Mouse (Mus musculus) bone marrow, adult 2 months (tissue): Measurements from ENCODE around the gene Pde8a.

ENCODE experiments used
- CTCF ChIP-seq: fragments of 200-500 bp; IDR thresholded peaks from 2 replicates; pipeline ENCODE4 v1.5.1; 2011; ENCODE audit warnings: low read length, control low read depth; ENCODE audit not compliant: control insufficient read depth, insufficient read depth
- POLR2A ChIP-seq: fragments of 200-500 bp; IDR thresholded peaks from 2 replicates; pipeline ENCODE4 v1.6.1; 2011; ENCODE audit warnings: low read depth, mild to moderate bottlenecking, control low read depth, low read length, borderline replicate concordance; ENCODE audit not compliant: control insufficient read depth

- TF ChIP-seq POLR2A (no peak), CTCF (no peak)
Observed at GRCm38 (mm10) chr7:81326859-81327258, 113.5 kb downstream of the Pde8a start.
